Mouse (Mus musculus) intestine, embryonic 15.5 days (tissue): ENCODE results near the gene Rnf180. TPM values are rescaled to one million over a fixed set of nuclear protein-coding genes. Genes with fewer than 3 reads are reported as not detected.
A peak's percentile ranks its signal among the peaks of the same experiment; 100 is the strongest.

Source experiments
- ATAC-seq: fragments of 200-750 bp; cut with Nextera tagmentation; 2 replicates; pipeline ENCODE4 v1.8.0; 2017; ENCODE audit warnings: moderate TSS enrichment, moderate library complexity
- H3K27ac ChIP-seq: fragments of 300-500 bp; sonication (generic); 2 replicates; pipeline ENCODE4 v1.5.1; 2015; ENCODE audit warnings: mild to moderate bottlenecking, inconsistent platforms
- H3K27me3 ChIP-seq: fragments of 300-500 bp; sonication (generic); replicated peaks from 2 replicates; pipeline ENCODE4 v1.6.1; 2015; ENCODE audit warnings: inconsistent platforms
- H3K36me3 ChIP-seq: fragments of 300-500 bp; sonication (generic); 2 replicates; pipeline ENCODE4 v1.6.1; 2015; ENCODE audit warnings: inconsistent platforms
- H3K4me1 ChIP-seq: fragments of 300-500 bp; sonication (generic); replicated peaks from 2 replicates; pipeline ENCODE4 v1.6.1; 2015; ENCODE audit warnings: inconsistent platforms
- H3K4me2 ChIP-seq: fragments of 300-500 bp; sonication (generic); replicated peaks from 2 replicates; pipeline ENCODE4 v1.6.1; 2015; ENCODE audit warnings: mild to moderate bottlenecking, inconsistent platforms
- H3K4me3 ChIP-seq: fragments of 300-500 bp; sonication (generic); replicated peaks from 2 replicates; pipeline ENCODE4 v1.5.1; 2015; ENCODE audit warnings: inconsistent platforms
- H3K9ac ChIP-seq: fragments of 300-500 bp; sonication (generic); 2 replicates; pipeline ENCODE4 v1.6.1; 2015; ENCODE audit warnings: inconsistent platforms
- H3K9me3 ChIP-seq: fragments of 300-500 bp; sonication (generic); 2 replicates; pipeline ENCODE4 v1.6.1; 2016; ENCODE audit warnings: inconsistent platforms
- WGBS: fragments of 180-500 bp; shearing (Covaris S2); methylation state at CpG from one replicate; pipeline ENCODE4 v1.1.7; 2015; 5-methylcytosine and 5-hydroxymethylcytosine counted together
- polyA plus RNA-seq: library from polyadenylated mRNA; unstranded; fragments of >200 nt; fragmentation: Nextera tagmentation; extraction: Ambion mirVana; gene quantifications from 2 replicates; pipeline ENCODE4 v1.2.1, GENCODE M21; 2015

The Rnf180 gene
- polyA plus RNA-seq, 1 experiment from 2014 or later, result 3.0 TPM

GRCm38 (mm10) chr13:105291816-105292215 lies 2.8 kb downstream of the Rnf180 start:
- no peak overlapping the region for H3K9ac ChIP-seq
- WGBS, result 27% methylated on average over 4 of the region's 4 CpGs
- no peak overlapping the region for H3K4me3 ChIP-seq
- no peaks in the 10 kb centered on the region for H3K9me3 ChIP-seq
- peak overlapping the region; percentile 24 for H3K4me2 ChIP-seq
- H3K27ac ChIP-seq, result no peak overlapping the region
- H3K27me3 ChIP-seq, result no peaks in the 10 kb centered on the region
- no peaks in the 10 kb centered on the region for H3K36me3 ChIP-seq
- peaks cover 7% of the 10 kb centered on the region for H3K4me1 ChIP-seq
- peak; percentile 37 for ATAC-seq

- H3K36me3 ChIP-seq, result no peaks in the 10 kb centered on the region
- 84% methylated on average over 2 of the region's 2 CpGs for WGBS
- no peaks in the 10 kb centered on the region for H3K27me3 ChIP-seq
- ATAC-seq, result no peak
- H3K4me1 ChIP-seq, result peaks cover 7% of the 10 kb centered on the region
- H3K9ac ChIP-seq, result no peak overlapping the region
- no peak overlapping the region for H3K27ac ChIP-seq
- H3K9me3 ChIP-seq, result no peaks in the 10 kb centered on the region
- no peak overlapping the region for H3K4me2 ChIP-seq
- H3K4me3 ChIP-seq, result no peak overlapping the region
These were observed 4.0 kb downstream of the Rnf180 start for GRCm38 (mm10) chr13:105290594-105290993.

GRCm38 (mm10) chr13:105290021-105290420 lies 4.6 kb downstream of the Rnf180 start:
- Histone ChIP-seq H3K4me3 (no peak overlapping the region), H3K27me3 (no peaks in the 10 kb centered on the region), H3K4me2 (no peak overlapping the region), H3K4me1 (peaks cover 7% of the 10 kb centered on the region), H3K9me3 (no peaks in the 10 kb centered on the region), H3K9ac (no peak overlapping the region), H3K36me3 (no peaks in the 10 kb centered on the region), H3K27ac (no peak overlapping the region)
- 88% methylated on average over 5 of the region's 5 CpGs for WGBS
- no peak for ATAC-seq

- Histone ChIP-seq H3K27ac (no peak overlapping the region), H3K4me3 (no peak overlapping the region), H3K4me2 (no peak overlapping the region), H3K9me3 (no peaks in the 10 kb centered on the region), H3K9ac (no peak overlapping the region), H3K27me3 (no peaks in the 10 kb centered on the region), H3K36me3 (no peaks in the 10 kb centered on the region), H3K4me1 (no peaks in the 10 kb centered on the region)
- 75% methylated on average over 8 of the region's 8 CpGs for WGBS
- ATAC-seq, result no peak
These were observed 15.1 kb downstream of the Rnf180 start for GRCm38 (mm10) chr13:105279397-105280018.

GRCm38 (mm10) chr13:105270394-105271094 lies 24.1 kb downstream of the Rnf180 start:
- no peaks in the 10 kb centered on the region for H3K4me1 ChIP-seq
- no peaks in the 10 kb centered on the region for H3K9me3 ChIP-seq
- H3K9ac ChIP-seq, result no peak overlapping the region
- WGBS, result 92% methylated on average over 8 of the region's 8 CpGs
- H3K4me3 ChIP-seq, result no peak overlapping the region
- H3K36me3 ChIP-seq, result no peaks in the 10 kb centered on the region
- no peak overlapping the region for H3K4me2 ChIP-seq
- no peak overlapping the region for H3K27ac ChIP-seq
- ATAC-seq, result no peak
- no peaks in the 10 kb centered on the region for H3K27me3 ChIP-seq

- H3K4me3 ChIP-seq, result no peak overlapping the region
These were observed 27.2 kb downstream of the Rnf180 start for GRCm38 (mm10) chr13:105267464-105267863.

GRCm38 (mm10) chr13:105266746-105267145 lies 27.9 kb downstream of the Rnf180 start:
- Histone ChIP-seq H3K27me3 (no peaks in the 10 kb centered on the region), H3K4me3 (no peak overlapping the region), H3K4me1 (no peaks in the 10 kb centered on the region), H3K9me3 (no peaks in the 10 kb centered on the region), H3K4me2 (no peak overlapping the region), H3K36me3 (no peaks in the 10 kb centered on the region), H3K27ac (no peak overlapping the region), H3K9ac (no peak overlapping the region)
- 50% methylated on average over 3 of the region's 3 CpGs for WGBS
- peak; percentile 69 for ATAC-seq

More at GRCm38 (mm10) chr13:105267464-105267863, 27.2 kb downstream of the Rnf180 start:
- Histone ChIP-seq H3K9ac (no peak overlapping the region), H3K27ac (no peak overlapping the region), H3K4me1 (no peaks in the 10 kb centered on the region), H3K36me3 (no peaks in the 10 kb centered on the region), H3K9me3 (no peaks in the 10 kb centered on the region), H3K4me2 (no peak overlapping the region), H3K27me3 (no peaks in the 10 kb centered on the region)
- WGBS, result 75% methylated on average over 6 of the region's 6 CpGs
- no peak for ATAC-seq

GRCm38 (mm10) chr13:105256757-105257433 lies 37.7 kb downstream of the Rnf180 start:
- no peak overlapping the region for H3K9ac ChIP-seq
- H3K27ac ChIP-seq, result no peak overlapping the region
- H3K27me3 ChIP-seq, result no peaks in the 10 kb centered on the region
- no peaks in the 10 kb centered on the region for H3K4me1 ChIP-seq
- H3K9me3 ChIP-seq, result no peaks in the 10 kb centered on the region
- no peak for ATAC-seq
- no peaks in the 10 kb centered on the region for H3K36me3 ChIP-seq
- H3K4me3 ChIP-seq, result no peak overlapping the region
- WGBS, result 74% methylated on average over 4 of the region's 4 CpGs
- no peak overlapping the region for H3K4me2 ChIP-seq

- Histone ChIP-seq H3K9ac (no peak overlapping the region), H3K4me3 (no peak overlapping the region), H3K36me3 (no peaks in the 10 kb centered on the region), H3K27ac (no peak overlapping the region), H3K4me2 (no peak overlapping the region), H3K9me3 (no peaks in the 10 kb centered on the region), H3K4me1 (no peaks in the 10 kb centered on the region), H3K27me3 (no peaks in the 10 kb centered on the region)
- WGBS, result 84% methylated on average over 4 of the region's 4 CpGs
- ATAC-seq, result no peak
These were observed 43.8 kb downstream of the Rnf180 start for GRCm38 (mm10) chr13:105250767-105251166.

GRCm38 (mm10) chr13:105250264-105250663 lies 44.4 kb downstream of the Rnf180 start:
- no peaks in the 10 kb centered on the region for H3K36me3 ChIP-seq
- ATAC-seq, result no peak
- H3K9me3 ChIP-seq, result no peaks in the 10 kb centered on the region
- H3K9ac ChIP-seq, result no peak overlapping the region
- no peak overlapping the region for H3K4me3 ChIP-seq
- H3K27me3 ChIP-seq, result no peaks in the 10 kb centered on the region
- no peak overlapping the region for H3K27ac ChIP-seq
- H3K4me2 ChIP-seq, result no peak overlapping the region
- WGBS, result 71% methylated on average over 9 of the region's 9 CpGs
- H3K4me1 ChIP-seq, result no peaks in the 10 kb centered on the region

GRCm38 (mm10) chr13:105249599-105249998 lies 45.0 kb downstream of the Rnf180 start:
- Histone ChIP-seq H3K4me2 (no peak overlapping the region), H3K4me1 (no peaks in the 10 kb centered on the region), H3K9ac (no peak overlapping the region), H3K9me3 (no peaks in the 10 kb centered on the region), H3K27ac (no peak overlapping the region), H3K27me3 (no peaks in the 10 kb centered on the region), H3K36me3 (no peaks in the 10 kb centered on the region), H3K4me3 (no peak overlapping the region)
- no peak for ATAC-seq
- WGBS, result 80% methylated on average over 14 of the region's 14 CpGs

GRCm38 (mm10) chr13:105247691-105248090 lies 46.9 kb downstream of the Rnf180 start:
- Histone ChIP-seq H3K4me1 (no peaks in the 10 kb centered on the region), H3K36me3 (no peaks in the 10 kb centered on the region), H3K9me3 (no peaks in the 10 kb centered on the region), H3K27me3 (no peaks in the 10 kb centered on the region), H3K27ac (no peak overlapping the region), H3K4me3 (no peak overlapping the region), H3K9ac (no peak overlapping the region), H3K4me2 (no peak overlapping the region)
- 90% methylated on average over 6 of the region's 6 CpGs for WGBS
- no peak for ATAC-seq
